Mouse (Mus musculus) cortical plate, adult 2 months (tissue): ENCODE measurements at regions not wholly inside any gene's neighbourhood (a gene's known extent, or its start where the extent isn't known, plus 50 kb on each side); places are given as distances from the start of the nearest gene placed in this dataset.
"Not testable (repeated sequence)": the region's sequence is repeated elsewhere in the genome, so short reads cannot be mapped to it uniquely, and the experiment has no call there.

ENCODE experiments used
- H3K27ac ChIP-seq: fragments of 200-500 bp; 2 replicates; pipeline ENCODE4 v1.5.1; 2012; ENCODE audit warnings: low read length, control low read depth, inconsistent platforms; ENCODE audit not compliant: insufficient read depth
- H3K4me1 ChIP-seq: fragments of 200-500 bp; 2 replicates; pipeline ENCODE4 v1.6.1; 2011; ENCODE audit warnings: low read length; ENCODE audit not compliant: control insufficient read depth, insufficient read depth
- H3K4me3 ChIP-seq: fragments of 200-500 bp; 2 replicates; pipeline ENCODE4 v1.5.1; 2011; ENCODE audit warnings: mild to moderate bottlenecking, low read length, control low read depth; ENCODE audit not compliant: insufficient read depth
- CTCF ChIP-seq: fragments of 200-500 bp; IDR thresholded peaks from 2 replicates; pipeline ENCODE4 v1.5.1; 2011; ENCODE audit warnings: mild to moderate bottlenecking, control low read depth, low read length; ENCODE audit not compliant: insufficient read depth; ENCODE audit errors: extremely low read depth
- POLR2A ChIP-seq: fragments of 200-500 bp; IDR thresholded peaks from 2 replicates; pipeline ENCODE4 v1.6.1; 2011; ENCODE audit warnings: mild to moderate bottlenecking, low read length, control low read depth; ENCODE audit not compliant: insufficient read depth; ENCODE audit errors: extremely low read depth

- H3K27ac ChIP-seq, result no peak overlapping the region
- TF ChIP-seq CTCF, result no peak
- no peak for TF ChIP-seq POLR2A
These were observed 84.7 kb upstream of the Ndn start for GRCm38 (mm10) chr7:62261688-62262114.

GRCm38 (mm10) chr7:62262174-62262573 lies 84.2 kb upstream of the Ndn start:
- H3K27ac ChIP-seq, H3K4me3 ChIP-seq, H3K4me1 ChIP-seq: not testable (repeated sequence)

More at GRCm38 (mm10) chr7:62261688-62262114, 84.7 kb upstream of the Ndn start:
- Histone ChIP-seq H3K4me1 (no peaks in the 10 kb centered on the region), H3K4me3 (no peak overlapping the region)

- Histone ChIP-seq H3K27ac (no peak overlapping the region), H3K4me3 (no peak overlapping the region), H3K4me1 (no peaks in the 10 kb centered on the region)
- TF ChIP-seq CTCF (no peak), POLR2A (no peak)
These were observed 77.1 kb upstream of the Ndn start for GRCm38 (mm10) chr7:62269156-62269855.

- Histone ChIP-seq H3K4me3 (no peak overlapping the region), H3K4me1 (no peaks in the 10 kb centered on the region), H3K27ac (no peak overlapping the region)
- no peak for TF ChIP-seq CTCF
These were observed 70.2 kb upstream of the Ndn start for GRCm38 (mm10) chr7:62276219-62276618.

GRCm38 (mm10) chr7:62278492-62278891 lies 67.9 kb upstream of the Ndn start:
- Histone ChIP-seq H3K4me1 (no peaks in the 10 kb centered on the region), H3K27ac (no peak overlapping the region), H3K4me3 (no peak overlapping the region)
- TF ChIP-seq POLR2A, result no peak
- no peak for TF ChIP-seq CTCF

GRCm38 (mm10) chr7:62279022-62279421 lies 67.3 kb upstream of the Ndn start:
- no peak for TF ChIP-seq CTCF
- no peak for TF ChIP-seq POLR2A
- no peak overlapping the region for H3K4me3 ChIP-seq
- no peaks in the 10 kb centered on the region for H3K4me1 ChIP-seq
- H3K27ac ChIP-seq, result no peak overlapping the region
